ENCODE assay signal across 18 mouse cellular contexts in the genomic region with DNA sequence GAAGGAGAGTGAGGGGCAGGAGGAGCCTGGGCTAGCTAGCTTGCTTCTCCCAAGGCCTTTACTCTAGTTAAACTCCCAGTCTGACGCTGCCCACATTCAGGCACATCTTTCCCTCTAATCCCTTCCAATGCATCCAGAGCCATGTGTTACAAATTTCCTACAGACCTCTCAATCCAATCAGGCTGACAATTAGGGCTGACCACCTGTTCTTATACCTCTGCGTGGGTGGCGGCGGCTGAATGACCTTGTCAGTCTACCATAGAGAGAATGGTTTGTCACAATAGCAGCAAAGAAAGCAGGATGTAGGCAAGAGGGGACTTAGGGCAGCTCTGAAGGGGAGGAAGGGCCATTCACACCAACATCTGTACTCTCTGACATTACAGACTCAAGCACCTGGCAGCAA. TPM values are rescaled to one million over a fixed set of nuclear protein-coding genes. Genes with fewer than 3 reads are reported as not detected.
DNase-seq lines count a peak whose midpoint lies in the region; ATAC-seq lines count a peak whose summit lies in the region.
"Had no signal": no experiment of that assay in that cellular context is flagged by ENCODE, and none has a peak within 500 bp of the region (broad histone marks: within the 10 kb centered on the region; RNA-seq: fewer than 3 reads in every experiment).

No protein-coding gene starts in this region.

- H3K4me1 ChIP-seq in kidney, embryonic 16.5 days (ENCODE audit: insufficient read depth, low read length), result peaks cover 4% of the 10 kb centered on the region; the same call in 1 of the 2 replicates
- peaks cover 25% of the 10 kb centered on the region for H3K4me1 ChIP-seq in brown adipose tissue, adult 24 weeks (ENCODE audit: control insufficient read depth, insufficient read depth, insufficient read length, low read length)
- H3K4me1 ChIP-seq in limb, embryonic 11.5 days (ENCODE audit: control insufficient read depth, insufficient read depth, low read length), result no peaks in the 10 kb centered on the region
- H3K4me1 ChIP-seq: hindbrain, embryonic 13.5 days had no signal

- WGBS in kidney, embryonic 16.5 days, result 56% methylated on average over 4 of the region's 4 CpGs
- WGBS in limb, embryonic 11.5 days, result 24% methylated on average over 4 of the region's 4 CpGs

- H3K36me3 ChIP-seq in kidney, embryonic 16.5 days (ENCODE audit: insufficient read depth, low read length), result peaks cover 32% of the 10 kb centered on the region
- H3K36me3 ChIP-seq in limb, embryonic 11.5 days (ENCODE audit: control insufficient read depth, insufficient read depth, low read length), result peaks cover 2% of the 10 kb centered on the region; the same call in 1 of the 2 replicates

- DNase-seq in cerebellum, adult 11-12 months, result peak; percentile 43
- no peak for DNase-seq in cerebellum, adult 11 months
- no peak for DNase-seq in kidney, postnatal 36 days
- DNase-seq in limb, embryonic 11.5 days (ENCODE audit: low spot score), result peak; percentile 46
- no peak for DNase-seq in T-cell, adult 2 months (ENCODE audit: low spot score)
- no peak for DNase-seq in right cerebral cortex, adult 18-20 months
- DNase-seq: adrenal gland, adult 8-10 months; lung, postnatal 10 days; midbrain, embryonic 14.5 days; thymus, postnatal 36 days had no signal

- no peaks in the 10 kb centered on the region for H3K27me3 ChIP-seq in kidney, embryonic 16.5 days (ENCODE audit: insufficient read depth, low read length)
- H3K27me3 ChIP-seq in limb, embryonic 11.5 days (ENCODE audit: control insufficient read depth, insufficient read depth, low read length), result no peaks in the 10 kb centered on the region
- H3K27me3 ChIP-seq: embryonic facial prominence, embryonic 15.5 days; hindbrain, embryonic 13.5 days; liver, embryonic 12.5 days; Patski had no signal

- no peak overlapping the region for H3K27ac ChIP-seq in kidney, embryonic 16.5 days (ENCODE audit: low read length)
- H3K27ac ChIP-seq in brown adipose tissue, adult 24 weeks (replicated peaks; ENCODE audit: low read depth, low read length), result peak overlapping the region; percentile 30; the same call in 1 of the 2 replicates
- no peak overlapping the region for H3K27ac ChIP-seq in limb, embryonic 11.5 days (replicated peaks; ENCODE audit: low read depth, low read length)
- H3K27ac ChIP-seq: embryonic facial prominence, embryonic 15.5 days; hindbrain, embryonic 13.5 days; liver, embryonic 12.5 days had no signal

- peak; percentile 57; the same call in 1 of the 2 replicates for ATAC-seq in kidney, embryonic 16.5 days (ENCODE audit: low FRiP score, low TSS enrichment)
- 0 out of 2 replicates have a peak, but pooled peaks have one; percentile 26 for ATAC-seq in limb, embryonic 11.5 days (ENCODE audit: insufficient number of reproducible peaks, low FRiP score, low TSS enrichment, low read depth)
- ATAC-seq: forebrain, embryonic 14.5 days; intestine, postnatal 0 days; liver, embryonic 12.5 days; Patski had no signal

- no peaks in the 10 kb centered on the region for H3K9me3 ChIP-seq in kidney, embryonic 16.5 days (ENCODE audit: low read length)
- no peaks in the 10 kb centered on the region for H3K9me3 ChIP-seq in limb, embryonic 11.5 days (ENCODE audit: control insufficient read depth, low read length)
- H3K9me3 ChIP-seq: embryonic facial prominence, embryonic 15.5 days; hindbrain, embryonic 13.5 days; liver, embryonic 12.5 days had no signal

- H3K4me3 ChIP-seq in kidney, embryonic 16.5 days (ENCODE audit: low read length), result no peak overlapping the region
- no peak overlapping the region for H3K4me3 ChIP-seq in brown adipose tissue, adult 24 weeks (ENCODE audit: insufficient read depth, low read depth, low read length)
- H3K4me3 ChIP-seq in limb, embryonic 11.5 days (ENCODE audit: low read depth, low read length), result no peak overlapping the region
- H3K4me3 ChIP-seq: embryonic facial prominence, embryonic 15.5 days; hindbrain, embryonic 13.5 days; liver, embryonic 12.5 days had no signal

- no peak overlapping the region for H3K9ac ChIP-seq in kidney, embryonic 16.5 days (replicated peaks; ENCODE audit: low read length)
- H3K9ac ChIP-seq in limb, embryonic 11.5 days (ENCODE audit: low read length), result no peak overlapping the region
- H3K9ac ChIP-seq: embryonic facial prominence, embryonic 15.5 days; hindbrain, embryonic 13.5 days; liver, embryonic 12.5 days had no signal

- no peak overlapping the region for H3K4me2 ChIP-seq in kidney, embryonic 16.5 days (replicated peaks; ENCODE audit: low read depth, low read length)
- H3K4me2 ChIP-seq in limb, embryonic 11.5 days (ENCODE audit: low read depth, severe bottlenecking), result no peak overlapping the region
- H3K4me2 ChIP-seq: embryonic facial prominence, embryonic 15.5 days; hindbrain, embryonic 13.5 days; liver, embryonic 12.5 days had no signal

RNA-seq across cellular contexts. Expression of gene Rasa2, which starts 59.0 kb away (rescaled TPM):
- polyA plus RNA-seq in kidney, embryonic 16.5 days (2015; fragmentation: Nextera tagmentation; extraction: Ambion mirVana), result 18.7 and 19.3 TPM in 2 replicates
- 2.6 and 5.7 TPM in 2 replicates for polyA plus RNA-seq in brown adipose tissue, adult 24 weeks (2012; ENCODE audit: insufficient read depth, insufficient read length, missing spikeins)
- 20.1 and 20.6 TPM in 2 replicates for polyA plus RNA-seq in limb, embryonic 11.5 days (2014; fragmentation: Nextera tagmentation; extraction: Ambion mirVana)

Comparison
In these comparisons a context has a peak if more than half of its experiments do, and no peak if none do; other contexts are left out.
1. DNase-seq: peak in cerebellum, adult 11-12 months (single experiment) and limb, embryonic 11.5 days (single experiment); none in cerebellum, adult 11 months (single experiment), kidney, postnatal 36 days (0 of 2), T-cell, adult 2 months (single experiment) and right cerebral cortex, adult 18-20 months (single experiment).